Mouse (Mus musculus) neutrophil, adult 5-6 weeks (primary cell): Measurements from ENCODE around the gene Aig1. TPM values are rescaled to one million over a fixed set of nuclear protein-coding genes. Genes with fewer than 3 reads are reported as not detected.

Experiments used
- ATAC-seq: fragments of 151-379, 151-347 bp; 2 replicates; pipeline ENCODE4 v1.8.0; 2017; ENCODE audit warnings: mild to moderate bottlenecking, moderate TSS enrichment; ENCODE audit not compliant: insufficient number of reproducible peaks, poor library complexity, low FRiP score, severe bottlenecking; ENCODE audit errors: extremely low read depth
- total RNA-seq: library from RNA; stranded (forward); fragments of 200-1000 nt; gene quantifications from 2 replicates; pipeline ENCODE4 v1.2.3, GENCODE M21; 2017

Aig1 gene
- total RNA-seq, 1 experiment from 2014 or later, result 10.1 TPM

DNA sequence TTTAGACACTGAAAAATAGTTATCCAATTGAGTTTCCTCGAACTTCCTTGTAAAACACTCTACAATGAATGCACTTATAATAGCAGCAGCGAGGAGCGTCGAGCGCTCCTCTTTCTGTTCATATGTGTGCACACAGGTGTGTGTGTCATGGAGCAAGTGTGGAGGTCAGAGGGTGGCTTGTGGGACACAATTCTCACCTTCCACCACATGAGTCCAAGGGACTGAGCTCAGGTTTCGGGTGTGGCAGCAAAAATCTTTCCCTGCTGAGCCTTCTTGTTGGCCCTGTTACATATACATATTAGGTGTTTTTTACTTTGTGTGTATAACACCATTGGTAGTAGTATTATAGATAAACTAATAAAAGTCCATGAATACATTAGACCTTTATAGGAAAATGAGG is 153.2 kb downstream of the Aig1 start:
- no peak for ATAC-seq

DNA sequence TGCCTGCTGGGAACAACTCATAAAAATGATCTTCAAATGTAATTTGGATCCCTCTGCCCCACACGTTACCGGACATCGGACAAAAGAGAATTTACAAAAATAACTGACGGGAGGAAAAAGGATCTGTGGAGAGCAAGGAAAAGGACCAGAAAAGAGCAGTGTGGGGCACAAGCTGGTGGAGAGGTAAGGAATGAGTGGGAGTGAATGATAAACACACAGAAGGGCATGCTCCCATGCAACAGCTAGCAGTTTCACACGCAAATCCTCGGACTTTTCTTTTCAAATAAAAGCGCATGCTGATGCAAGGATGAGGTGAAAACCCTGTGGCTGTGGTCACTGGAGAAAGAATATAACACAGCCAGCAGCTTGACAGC is 153.9 kb downstream of the Aig1 start:
- ATAC-seq, result no peak

- no peak for ATAC-seq
Observed at GRCm38 (mm10) chr10:13714199-13714919, 154.4 kb downstream of the Aig1 start.

- ATAC-seq, result no peak
Observed at GRCm38 (mm10) chr10:13713711-13714110, 155.1 kb downstream of the Aig1 start.

- no peak for ATAC-seq
Observed at GRCm38 (mm10) chr10:13713116-13713515, 155.7 kb downstream of the Aig1 start.

- no peak for ATAC-seq
Observed at GRCm38 (mm10) chr10:13711281-13711829, 157.4 kb downstream of the Aig1 start.

- no peak for ATAC-seq
Observed at GRCm38 (mm10) chr10:13705771-13706170, 163.0 kb downstream of the Aig1 start.

GRCm38 (mm10) chr10:13702688-13703087 is 166.1 kb downstream of the Aig1 start:
- ATAC-seq, result no peak

GRCm38 (mm10) chr10:13702043-13702442 is 166.7 kb downstream of the Aig1 start:
- ATAC-seq, result no peak

GRCm38 (mm10) chr10:13696326-13696725 is 172.5 kb downstream of the Aig1 start:
- ATAC-seq, result no peak

DNA sequence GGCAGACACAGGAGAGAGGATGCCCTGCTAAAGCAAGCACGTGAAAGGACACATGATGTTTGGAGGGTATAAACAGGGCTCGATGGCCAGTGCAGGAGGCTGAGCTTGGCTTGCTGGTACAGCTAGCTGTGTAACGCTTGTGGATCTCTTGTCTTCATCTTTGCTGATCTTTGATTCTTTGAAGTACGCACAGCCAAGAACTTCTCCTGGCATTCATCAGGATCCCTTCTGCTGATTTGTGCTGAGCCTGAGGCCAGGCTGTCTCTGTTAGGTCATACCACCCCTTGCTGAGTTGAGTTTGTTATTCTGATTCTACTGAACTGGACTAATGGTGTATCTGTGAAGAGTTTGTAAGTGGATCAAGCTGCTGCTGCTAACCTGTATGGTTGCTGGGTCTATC is 175.5 kb downstream of the Aig1 start:
- ATAC-seq, result no peak

GRCm38 (mm10) chr10:13690773-13691172 is 178.0 kb downstream of the Aig1 start:
- no peak for ATAC-seq

- no peak for ATAC-seq
Observed at GRCm38 (mm10) chr10:13689841-13690590, 178.8 kb downstream of the Aig1 start.

- ATAC-seq, result no peak
Observed at GRCm38 (mm10) chr10:13688386-13689120, 180.2 kb downstream of the Aig1 start.

- no peak for ATAC-seq
Observed at GRCm38 (mm10) chr10:13687182-13687810, 181.5 kb downstream of the Aig1 start.

DNA sequence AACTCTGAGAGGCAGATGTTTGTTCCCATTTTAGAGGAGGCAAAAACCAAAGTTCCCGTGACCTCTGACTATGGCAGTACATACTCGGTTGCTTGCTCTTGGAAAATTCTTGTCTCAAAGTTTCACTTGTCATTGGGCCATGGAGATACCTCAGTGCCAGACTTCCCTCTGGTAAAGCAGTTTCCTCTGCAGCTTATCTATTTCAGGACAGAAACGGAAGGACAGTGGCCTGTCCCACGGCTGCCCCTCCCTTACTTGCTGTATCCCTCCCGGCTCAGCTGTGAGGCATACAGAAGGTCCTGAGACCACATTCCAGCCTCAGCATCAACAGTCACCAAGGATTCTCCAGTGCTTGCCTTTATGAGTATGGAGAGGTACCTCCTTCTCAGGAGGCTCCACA is 182.7 kb downstream of the Aig1 start:
- ATAC-seq, result no peak

GRCm38 (mm10) chr10:13685366-13685765 is 183.4 kb downstream of the Aig1 start:
- ATAC-seq, result no peak

- no peak for ATAC-seq
Observed at GRCm38 (mm10) chr10:13684452-13684851, 184.3 kb downstream of the Aig1 start.

DNA sequence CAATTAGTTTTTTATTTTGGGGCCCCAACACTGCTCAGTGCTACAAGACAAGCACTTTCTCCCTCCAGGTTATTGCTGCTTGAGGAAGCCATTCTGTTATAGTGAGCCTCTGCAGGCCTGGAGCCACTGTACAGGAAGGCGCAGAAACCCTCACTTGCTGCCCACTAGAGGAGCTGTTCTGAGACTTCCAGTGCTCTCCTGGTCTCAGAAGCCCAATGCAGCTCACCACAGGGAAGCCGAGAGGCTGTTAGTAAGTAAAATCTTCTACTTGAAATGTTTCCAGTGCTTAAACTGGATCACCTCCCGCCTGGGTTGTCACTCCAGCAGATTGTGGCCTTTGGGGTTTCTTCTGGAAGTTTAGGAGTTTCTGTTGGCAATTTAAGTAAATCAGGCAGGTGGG is 186.2 kb downstream of the Aig1 start:
- no peak for ATAC-seq
